Mouse (Mus musculus): ENCODE data around the gene Fam184a.

Gene Fam184a

GRCm38 (mm10) chr10:53597121-53597881, 153.6 kb downstream of the Fam184a start:
- no peak for DNase-seq (ENCODE audit: low read depth)

DNA sequence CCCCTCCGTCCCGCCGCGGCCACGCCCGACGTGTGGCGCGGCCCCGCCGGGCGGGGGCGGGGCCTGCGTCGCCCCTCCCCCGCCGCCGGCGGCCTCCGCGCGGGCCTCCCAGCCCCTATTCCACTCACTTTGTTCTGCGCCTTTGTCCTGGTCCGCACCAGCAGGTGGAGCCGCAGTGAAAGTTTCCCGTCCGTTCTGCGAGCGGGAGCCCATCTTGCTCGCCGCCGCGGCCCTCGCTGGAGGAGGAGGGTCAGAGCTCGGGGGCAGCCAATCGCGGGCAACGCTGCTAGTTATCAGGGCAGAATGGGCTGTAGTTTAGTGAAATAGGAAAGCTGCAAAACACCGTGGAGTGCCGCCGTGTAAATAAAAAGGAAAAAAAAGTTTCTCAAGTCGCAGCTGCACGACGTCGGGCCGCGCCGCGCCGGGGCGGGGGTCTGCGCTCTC, 154.2 kb downstream of the Fam184a start, which contains the start of gene Asf1a:
Gene Asf1a, plus strand, starts transcription at position 81 of the 444 bp plus-strand sequence.
- peak; percentile 92 for DNase-seq (ENCODE audit: low read depth)

DNA sequence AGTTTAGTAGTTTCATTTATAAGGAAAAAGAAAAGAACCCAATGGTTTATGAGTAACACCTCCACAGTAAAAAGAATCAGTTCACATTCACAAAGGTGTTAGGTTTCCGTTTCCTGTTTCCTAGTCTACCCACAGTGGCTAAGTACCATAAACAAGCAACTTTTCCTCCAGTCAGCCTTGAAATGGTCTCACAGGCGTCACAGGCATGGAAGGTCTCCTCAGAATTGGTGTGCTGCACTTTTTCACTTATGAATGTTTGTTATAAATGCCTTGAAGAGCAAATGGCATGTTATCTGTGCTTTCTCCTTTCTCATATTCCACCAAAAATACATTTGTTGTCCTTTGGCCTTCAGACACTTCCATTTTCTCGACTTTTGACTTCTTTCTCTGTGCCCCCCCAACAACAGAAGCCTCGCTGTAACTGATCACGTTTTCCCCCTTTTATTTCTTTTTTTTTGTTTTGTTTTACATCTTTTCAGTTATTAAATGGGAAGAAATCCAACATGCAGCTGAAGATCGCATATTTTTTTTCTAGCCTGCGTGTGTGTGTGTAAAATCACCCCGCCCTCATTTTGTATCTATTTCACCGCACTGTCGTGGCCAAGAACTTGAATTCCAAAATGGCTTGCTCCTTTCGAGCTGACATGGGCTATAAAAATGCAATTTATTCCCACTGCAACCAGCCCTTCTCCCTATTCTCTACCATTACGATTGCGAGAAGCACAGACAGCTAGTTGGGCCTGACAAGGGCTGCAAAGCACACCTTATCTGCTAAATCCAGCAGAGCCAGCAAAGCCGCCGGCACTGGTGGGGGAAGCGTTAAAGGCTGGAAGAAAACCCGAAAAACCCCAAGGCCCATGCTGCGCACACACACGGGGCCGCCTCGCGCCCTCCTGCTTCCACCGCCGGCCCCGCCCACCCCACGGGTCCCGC, 154.9 kb downstream of the Fam184a start:
- peak; percentile 54 for DNase-seq (ENCODE audit: low read depth)

DNA sequence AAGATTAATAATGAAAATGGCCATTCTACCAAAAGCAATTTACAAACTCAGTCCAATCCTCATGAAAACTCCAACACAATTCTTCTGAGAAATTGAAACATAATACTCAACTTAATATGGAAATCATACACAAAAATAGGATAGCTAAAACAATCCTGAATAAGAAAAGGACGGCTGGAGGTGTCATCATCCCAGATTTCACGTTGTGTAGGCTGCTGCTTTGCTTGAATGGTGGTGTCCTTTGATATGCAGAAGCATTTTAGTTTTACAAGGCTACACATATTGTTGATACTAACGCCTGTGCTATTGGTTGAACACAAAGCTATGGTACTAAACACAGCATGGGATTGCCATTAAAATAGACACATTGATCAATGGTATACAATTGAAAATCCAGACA, 165.1 kb downstream of the Fam184a start:
- DNase-seq (ENCODE audit: low read depth), result no peak
